Mouse (Mus musculus) spleen, postnatal 10 days (tissue): Measurements from ENCODE around the gene Igsf8.

Experiments
- DNase-seq, 2 experiments: peaks; one replicate each; pipeline ENCODE4 v3.0.0; 2021 to 2022; ENCODE audit warnings: low spot score in 2 of 2

The Igsf8 gene

DNA sequence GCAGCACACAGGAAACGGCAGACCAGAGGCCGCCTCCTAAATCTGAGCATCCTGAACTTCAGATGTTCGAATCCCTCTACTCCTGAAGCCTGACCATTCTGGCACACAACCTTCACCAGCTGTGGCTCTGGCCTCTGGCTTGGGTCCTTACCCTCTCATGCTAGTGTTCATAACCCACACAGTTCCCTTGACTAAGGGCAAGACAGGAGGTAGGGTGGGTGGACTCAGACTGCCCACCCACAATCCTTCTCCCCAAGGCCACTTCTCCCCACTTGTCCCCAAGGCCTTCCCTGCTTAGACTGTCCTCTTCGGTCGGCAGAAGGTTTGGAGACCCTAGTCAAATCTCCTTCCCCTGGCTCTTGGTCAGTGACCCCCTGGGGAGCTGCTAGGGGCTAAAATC, 88.1 kb downstream of the Igsf8 start:
- DNase-seq = no peak

DNA sequence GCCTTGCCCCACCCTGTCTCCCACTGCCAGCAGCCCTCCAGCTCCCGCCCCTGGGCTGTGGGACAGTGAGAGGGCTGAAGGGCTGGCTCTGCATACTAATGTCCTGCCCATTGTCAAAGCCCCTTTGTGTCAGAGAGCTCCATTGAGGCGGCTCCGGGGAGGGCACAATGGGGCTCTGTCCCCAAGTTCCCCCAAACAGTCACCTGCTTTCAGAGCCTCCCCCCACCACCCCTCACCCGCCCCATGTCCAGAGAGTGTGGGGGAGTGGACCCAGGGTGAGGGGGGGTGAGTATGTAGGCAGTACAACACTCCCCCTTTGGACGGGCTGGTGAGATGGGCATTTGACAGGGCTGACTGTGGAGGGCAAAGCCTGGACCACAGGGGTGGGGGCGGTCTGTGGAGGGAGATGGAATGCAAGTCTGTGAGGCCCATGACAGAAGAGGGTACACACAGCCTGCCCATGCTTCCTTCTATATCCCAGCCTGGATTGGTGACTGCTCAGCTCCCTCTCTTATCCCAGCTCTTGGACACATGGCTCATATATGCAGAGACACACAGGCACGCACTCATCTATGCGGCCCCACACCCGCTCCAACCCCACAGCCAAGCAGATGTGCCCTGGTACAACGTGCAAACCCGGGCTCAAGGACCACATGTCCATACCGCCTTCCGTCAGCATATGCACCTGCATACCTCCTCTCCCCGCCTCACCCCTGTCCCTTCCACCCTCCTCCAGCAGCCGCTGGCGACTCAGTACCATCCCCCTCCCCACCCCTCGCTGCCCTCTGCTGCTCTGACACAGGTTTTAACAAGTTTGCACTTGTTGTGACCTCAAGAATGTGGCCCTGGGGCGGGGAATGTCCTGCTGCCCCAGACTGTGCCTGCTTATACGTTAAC, 88.7 kb downstream of the Igsf8 start:
- DNase-seq = no peak

DNA sequence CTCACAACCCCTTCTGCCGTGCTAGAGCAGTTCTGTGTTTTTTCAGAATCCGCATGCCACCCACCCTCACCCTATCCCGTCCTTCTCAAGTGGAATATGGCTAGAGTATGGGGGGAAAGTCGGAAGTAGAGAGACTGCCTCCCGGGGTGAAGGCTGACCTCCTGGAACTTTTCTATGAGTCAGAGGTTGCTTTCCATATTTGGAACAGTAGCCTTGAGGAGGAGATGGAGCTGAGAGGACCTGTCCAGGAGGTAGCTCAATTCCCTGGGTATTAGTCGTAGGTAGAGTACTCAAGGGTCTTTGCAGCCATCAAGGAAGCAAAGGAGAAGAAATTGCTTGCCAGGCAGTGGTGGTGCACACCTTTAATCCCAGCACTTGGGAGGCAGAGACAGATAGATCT, 90.6 kb downstream of the Igsf8 start:
- DNase-seq = no peak

DNA sequence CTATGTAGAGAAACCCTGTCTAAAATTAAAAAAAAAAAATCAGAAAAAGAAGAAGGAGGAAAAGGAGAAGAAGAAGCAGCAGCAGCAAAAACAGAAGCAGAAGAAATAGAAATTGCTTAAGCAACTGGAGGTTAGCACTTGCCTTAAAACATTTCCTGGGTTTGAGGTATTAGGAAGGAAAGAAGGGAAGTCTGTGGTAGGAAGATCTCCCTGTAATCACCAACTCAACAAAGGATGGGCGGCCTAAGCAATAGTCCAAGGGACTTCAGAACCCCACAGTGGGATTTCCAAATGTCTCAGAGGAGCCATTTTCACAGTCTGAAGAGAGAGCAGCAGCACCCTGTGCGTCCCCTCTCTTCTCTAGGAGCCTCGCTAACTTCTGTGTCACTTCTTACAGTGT, 91.0 kb downstream of the Igsf8 start:
- no peak for DNase-seq

DNA sequence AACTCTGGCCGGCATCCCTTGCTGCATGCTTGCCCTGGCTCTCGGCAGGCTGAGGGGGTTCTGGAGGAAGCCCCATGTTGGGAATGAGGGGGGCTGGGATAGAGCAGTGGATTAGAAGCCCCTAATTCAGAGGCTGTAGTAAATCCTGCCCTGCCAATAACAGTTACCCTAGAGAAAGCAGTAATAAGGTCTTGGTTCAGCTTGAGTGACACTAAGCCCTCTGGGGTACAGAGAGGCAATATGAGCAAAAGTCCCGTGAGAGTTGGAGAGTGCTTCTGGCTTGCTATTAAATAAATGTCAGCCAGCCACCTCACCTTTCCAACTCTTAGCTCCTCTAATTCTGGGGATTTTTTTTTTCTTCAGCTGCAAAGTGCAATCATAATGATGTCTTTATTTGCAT, 93.9 kb downstream of the Igsf8 start:
- DNase-seq = no peak

DNA sequence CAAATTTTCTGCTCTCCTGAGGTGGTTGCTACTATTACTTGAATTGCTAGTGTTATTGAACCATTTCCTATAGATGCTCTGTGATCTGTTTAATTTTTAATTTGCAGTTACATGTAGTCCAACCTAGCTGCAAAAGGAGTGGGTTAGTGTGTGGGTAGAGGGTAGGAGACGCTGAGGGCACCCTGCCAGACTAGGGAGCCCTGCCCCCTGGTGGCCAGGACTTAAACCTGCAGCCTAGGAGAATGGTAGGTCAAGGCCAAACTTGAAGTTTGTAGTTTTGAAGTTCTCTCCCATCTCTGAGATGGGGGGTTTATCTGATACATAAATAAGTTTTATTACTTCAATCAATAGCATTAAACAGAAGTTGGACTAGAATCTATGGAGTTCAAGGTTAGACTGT, 96.1 kb downstream of the Igsf8 start:
- DNase-seq = peak; percentile 48 to 75

DNA sequence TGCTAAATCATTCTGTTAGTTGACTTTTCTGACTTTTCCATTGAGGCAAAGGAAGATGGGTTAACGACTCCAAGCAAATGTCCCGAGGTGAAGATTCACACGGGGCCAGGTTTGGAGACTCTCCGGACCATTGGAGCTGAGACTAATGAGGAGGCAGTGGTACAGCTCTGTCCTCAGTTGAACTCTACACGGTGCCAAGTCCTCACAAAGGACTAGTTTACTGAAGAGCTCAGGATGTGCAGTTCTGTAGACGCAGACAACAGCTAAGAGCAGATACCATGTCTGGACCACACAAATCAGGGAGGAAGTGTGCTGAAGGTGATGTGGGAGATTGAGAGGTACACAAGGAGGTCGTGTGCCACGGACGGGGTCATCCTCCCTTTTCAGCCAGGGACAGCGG, 96.9 kb downstream of the Igsf8 start:
- DNase-seq = no peak

DNA sequence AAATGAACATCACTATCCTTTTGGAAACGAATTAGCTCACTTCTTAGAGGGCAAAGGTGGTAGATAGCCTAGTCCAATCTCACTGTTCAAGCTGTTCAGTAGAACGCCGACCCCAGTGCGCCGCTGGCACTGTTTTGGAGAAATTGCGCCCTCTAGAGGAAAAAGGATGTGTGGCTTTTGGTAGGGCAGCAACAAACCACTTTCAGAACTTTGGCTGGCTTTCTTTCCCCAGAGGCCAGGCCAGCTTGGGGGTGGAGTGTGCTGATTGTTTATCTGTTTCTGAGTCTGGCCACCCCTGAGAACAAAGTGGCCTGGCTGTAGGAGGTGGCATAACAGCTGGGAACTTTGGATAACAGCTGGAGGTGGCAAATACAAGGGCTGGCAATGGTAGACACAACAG, 103.2 kb downstream of the Igsf8 start:
- peak in 1 of 2 experiments; percentile 66 for DNase-seq

DNA sequence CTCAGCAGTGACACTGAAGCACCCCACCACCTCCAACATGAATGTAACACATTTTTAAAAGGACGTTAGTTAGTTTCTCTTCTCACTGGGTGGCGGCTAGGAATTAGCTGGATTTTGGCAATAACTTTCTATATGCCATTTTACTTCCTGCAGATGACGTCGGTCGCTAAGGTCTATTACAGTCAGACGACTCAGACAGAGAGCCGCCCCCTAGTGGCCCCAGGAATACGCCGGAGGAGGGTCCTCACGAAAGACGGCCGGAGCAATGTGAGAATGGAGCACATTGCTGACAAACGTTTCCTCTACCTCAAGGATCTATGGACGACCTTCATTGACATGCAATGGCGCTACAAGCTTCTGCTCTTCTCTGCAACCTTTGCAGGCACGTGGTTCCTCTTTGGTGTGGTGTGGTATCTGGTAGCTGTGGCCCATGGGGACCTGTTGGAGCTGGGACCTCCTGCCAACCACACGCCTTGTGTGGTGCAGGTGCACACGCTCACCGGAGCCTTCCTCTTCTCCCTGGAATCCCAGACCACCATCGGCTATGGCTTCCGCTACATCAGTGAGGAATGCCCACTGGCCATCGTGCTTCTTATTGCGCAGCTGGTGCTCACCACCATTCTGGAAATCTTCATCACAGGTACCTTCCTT, 107.5 kb downstream of the Igsf8 start:
- peak; percentile 32 to 80 for DNase-seq
